Mouse (Mus musculus) cortical plate, adult 2 months (tissue): ENCODE measurements around the gene Prm3.

Experiments
- CTCF ChIP-seq: fragments of 200-500 bp; IDR thresholded peaks from 2 replicates; pipeline ENCODE4 v1.5.1; 2011; ENCODE audit warnings: mild to moderate bottlenecking, control low read depth, low read length; ENCODE audit not compliant: insufficient read depth; ENCODE audit errors: extremely low read depth
- POLR2A ChIP-seq: fragments of 200-500 bp; IDR thresholded peaks from 2 replicates; pipeline ENCODE4 v1.6.1; 2011; ENCODE audit warnings: mild to moderate bottlenecking, low read length, control low read depth; ENCODE audit not compliant: insufficient read depth; ENCODE audit errors: extremely low read depth

DNA sequence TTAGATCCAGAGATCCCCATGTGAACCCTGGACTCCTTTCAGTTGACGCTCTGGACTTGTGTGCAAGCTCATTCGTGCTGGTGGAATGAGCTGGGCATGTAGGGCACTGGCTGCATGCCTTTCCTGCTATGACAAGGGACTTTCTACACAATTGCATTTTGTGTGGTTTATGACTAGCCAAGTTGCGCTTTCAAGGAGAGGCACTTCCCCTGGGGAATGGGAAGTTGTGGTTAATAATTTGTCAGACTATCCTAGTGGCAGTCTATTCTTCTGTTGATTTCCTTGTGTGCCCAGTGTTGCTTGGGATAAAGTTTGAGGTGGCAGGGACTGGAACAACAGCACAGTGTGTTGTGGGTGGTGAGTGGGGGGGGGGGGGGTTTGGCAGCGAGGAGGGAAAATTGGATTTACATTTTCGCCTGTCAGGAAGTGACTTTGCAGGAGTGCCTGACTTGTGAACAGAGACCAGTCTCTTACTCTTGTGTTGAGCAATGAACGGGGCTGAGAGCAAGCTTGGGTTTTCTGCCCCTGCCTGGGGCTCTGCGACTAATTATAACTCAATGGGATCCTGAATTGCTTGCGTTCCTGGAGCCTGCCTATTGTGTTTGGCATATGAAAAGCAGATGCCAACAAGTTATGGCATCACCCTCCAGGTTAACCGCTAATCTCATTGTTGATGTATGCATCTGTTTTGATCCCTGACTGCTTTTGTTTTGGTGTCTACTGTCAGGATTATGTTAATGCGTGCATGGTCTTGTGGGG is 48.0 kb upstream of the Prm3 start:
- TF ChIP-seq CTCF = no peak
- no peak for TF ChIP-seq POLR2A
